Mouse (Mus musculus): Measurements from ENCODE around the gene Ndufab1.
A peak's percentile ranks its signal among the peaks of the same experiment; 100 is the strongest.
"Not testable (repeated sequence)": the region's sequence is repeated elsewhere in the genome, so short reads cannot be mapped to it uniquely, and the experiment has no call there.

Gene Ndufab1

DNA sequence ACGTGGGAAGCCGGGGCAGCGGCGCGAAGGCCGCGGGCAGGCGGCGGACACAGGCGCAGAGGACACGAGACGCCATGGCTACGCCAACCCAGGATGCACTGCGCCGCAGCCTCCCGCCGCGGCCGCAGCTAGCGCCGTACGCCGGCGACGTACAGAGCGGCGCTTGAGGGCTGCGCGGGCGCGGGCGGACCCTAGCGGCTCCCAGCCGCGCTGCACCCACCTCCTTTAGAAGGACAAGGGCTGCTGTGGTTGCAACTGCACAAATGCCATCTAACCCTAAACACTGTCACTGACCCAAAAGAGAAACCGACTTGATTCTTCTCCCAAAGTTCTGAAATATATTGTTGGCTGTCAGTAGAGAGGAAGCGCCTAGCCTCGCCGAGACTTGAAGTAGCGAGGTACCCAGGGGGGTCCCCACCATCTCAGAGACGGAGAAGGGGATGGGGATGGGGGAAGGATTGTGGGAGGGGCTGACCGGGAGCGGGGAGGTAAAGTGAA lies at the start of gene Ndufab1:
Gene Ndufab1, minus strand, starts transcription at position 140 of the 498 bp plus-strand sequence.
- peak; percentile 74 to 83 for DNase-seq (ENCODE audit: low spot score in 2 of 2)

DNA sequence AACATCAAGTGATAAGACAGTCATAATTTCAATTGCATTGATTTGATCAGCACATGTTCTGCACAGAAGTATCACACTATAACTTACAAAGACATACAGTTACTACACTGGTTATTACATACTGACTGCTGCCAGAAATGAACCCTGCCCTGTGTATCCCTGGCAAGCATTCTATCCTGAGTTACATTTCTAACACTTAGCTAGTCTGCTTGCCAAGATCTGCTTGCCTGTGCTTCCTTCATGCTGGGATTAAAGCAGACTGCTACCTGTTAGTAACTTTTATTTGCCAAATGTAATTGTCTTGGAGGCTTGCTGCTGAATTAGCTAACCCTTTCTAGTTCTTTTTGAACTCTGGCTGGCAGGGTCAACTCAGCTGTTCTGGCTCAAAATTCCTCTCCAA lies 39.3 kb upstream of the Ndufab1 start:
- DNase-seq (ENCODE audit: low spot score in 2 of 2) = no peak

GRCm38 (mm10) chr7:122138190-122138589 lies 36.5 kb upstream of the Ndufab1 start:
- no peak for DNase-seq (ENCODE audit: low spot score in 2 of 2)

- DNase-seq (ENCODE audit: low spot score in 2 of 2) = no peak
These were observed 35.4 kb upstream of the Ndufab1 start for GRCm38 (mm10) chr7:122137071-122137470.

GRCm38 (mm10) chr7:122135070-122135469 lies 33.4 kb upstream of the Ndufab1 start:
- DNase-seq (ENCODE audit: low spot score in 2 of 2) = no peak

DNA sequence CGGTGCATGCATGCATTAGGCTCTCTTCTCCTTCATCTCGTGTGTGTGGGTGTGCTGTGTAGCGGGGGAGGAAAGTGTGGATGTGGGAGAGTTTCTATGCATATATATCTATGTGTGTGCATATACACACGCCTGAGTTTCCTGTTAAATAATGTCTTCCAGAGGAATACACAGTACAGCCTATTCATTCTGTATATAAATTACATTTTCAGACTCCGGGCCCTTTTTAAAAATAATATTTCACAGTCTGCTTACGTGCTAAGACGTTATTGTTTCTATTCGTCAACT lies 31.6 kb upstream of the Ndufab1 start:
- no peak for DNase-seq (ENCODE audit: low spot score in 2 of 2)

GRCm38 (mm10) chr7:122132497-122133337 lies 31.0 kb upstream of the Ndufab1 start, which contains the start of the genes Palb2 and Dctn5:
TSS of gene Palb2 (minus strand) at chr7:122132985.
TSS of gene Dctn5 (plus strand) at chr7:122133041.
- DNase-seq (ENCODE audit: low spot score in 2 of 2) = peak; percentile 98

GRCm38 (mm10) chr7:122131834-122132233 lies 30.1 kb upstream of the Ndufab1 start:
- no peak for DNase-seq (ENCODE audit: low spot score in 2 of 2)

GRCm38 (mm10) chr7:122126946-122127345 lies 25.3 kb upstream of the Ndufab1 start:
- DNase-seq (ENCODE audit: low spot score in 2 of 2) = no peak

DNA sequence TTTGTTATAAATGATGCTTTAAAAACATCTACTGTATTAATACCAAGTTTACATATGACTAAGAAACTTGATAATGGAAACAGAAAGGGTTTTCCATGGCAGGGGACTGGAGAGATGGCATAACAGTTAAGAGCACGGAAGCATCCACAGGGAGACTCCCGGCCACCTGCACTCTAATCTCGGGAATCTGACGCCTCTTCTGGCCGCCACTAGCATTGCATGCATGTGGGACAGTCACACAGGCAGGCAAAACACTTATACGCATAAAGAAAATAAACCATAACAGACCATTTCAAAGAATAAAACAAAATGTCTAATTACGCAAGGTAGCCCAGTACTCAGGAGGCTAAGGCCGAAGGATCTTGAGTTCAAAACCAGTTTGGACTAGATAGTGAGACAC lies 23.9 kb upstream of the Ndufab1 start:
- no peak for DNase-seq (ENCODE audit: low spot score in 2 of 2)

DNA sequence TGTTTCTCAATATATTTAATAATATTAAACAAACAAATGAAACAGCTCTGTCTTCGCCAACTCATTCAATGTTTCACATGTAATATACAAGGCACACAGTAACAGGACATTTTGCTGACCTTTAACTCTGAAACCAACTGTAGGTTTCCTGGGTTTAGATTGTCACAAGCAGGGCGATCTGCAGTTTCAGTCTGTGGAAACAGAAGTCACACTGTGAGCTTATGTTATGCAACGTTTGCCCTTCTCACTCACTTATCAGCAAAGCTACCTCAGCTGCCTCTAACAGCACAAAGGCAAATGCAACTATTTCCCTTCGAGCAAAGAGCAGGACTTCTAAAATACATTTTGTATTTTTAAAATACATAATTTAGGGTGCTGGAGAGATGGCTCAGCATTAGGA lies 21.8 kb upstream of the Ndufab1 start:
- no peak for DNase-seq (ENCODE audit: low spot score in 2 of 2)

DNA sequence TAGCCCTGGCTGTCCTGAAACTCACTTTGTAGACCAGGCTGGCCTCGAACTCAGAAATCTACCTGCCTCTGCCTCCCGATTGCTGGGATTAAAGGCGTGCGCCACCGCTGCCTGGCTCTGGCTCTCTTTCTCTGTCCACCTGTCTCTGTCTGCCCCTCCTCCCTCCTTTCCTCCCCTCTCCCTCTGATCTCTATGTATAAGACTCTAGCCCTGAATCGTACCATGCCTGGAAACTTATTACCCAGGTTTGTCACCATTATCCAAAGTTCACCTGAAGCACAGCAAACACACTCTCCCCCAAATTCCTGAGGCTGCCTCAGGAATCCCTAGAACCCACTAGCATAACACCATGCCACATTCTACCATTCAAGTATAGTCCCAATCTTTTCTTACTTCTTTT lies 6.5 kb upstream of the Ndufab1 start:
- no peak for DNase-seq (ENCODE audit: low spot score in 2 of 2)

DNA sequence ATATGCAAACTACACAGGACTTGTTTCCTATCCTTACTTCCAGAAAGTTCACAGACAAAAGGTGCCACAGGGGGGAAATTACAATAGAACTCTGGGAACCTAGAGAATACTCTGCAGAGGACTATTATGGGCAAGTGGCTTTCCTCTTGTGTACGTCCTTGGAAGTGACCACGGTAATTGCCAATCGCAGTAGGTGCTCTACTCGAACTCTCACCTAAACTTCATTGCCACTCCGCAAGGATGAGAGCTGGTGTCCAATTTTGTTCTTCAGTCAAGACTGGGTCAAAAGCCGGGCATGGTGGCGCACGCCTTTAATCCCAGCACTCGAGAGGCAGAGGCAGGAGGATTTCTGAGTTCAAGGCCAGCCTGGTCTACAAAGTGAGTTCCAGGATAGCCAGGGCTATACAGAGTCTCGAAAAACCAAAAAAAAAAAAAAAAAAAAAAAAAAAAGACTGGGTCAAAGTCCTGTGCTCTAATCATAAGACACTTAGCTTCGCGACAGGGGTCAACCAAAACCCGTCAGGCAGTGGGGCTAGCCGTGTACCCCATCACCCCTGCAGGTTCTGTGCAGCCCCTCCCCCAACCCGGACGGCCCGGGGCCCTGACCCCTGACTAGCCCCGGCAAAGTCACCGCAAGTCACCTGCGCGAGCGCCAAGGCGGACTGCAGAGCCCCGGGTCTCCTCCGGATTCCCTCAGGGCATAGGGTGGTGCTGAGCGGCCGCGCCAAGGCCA lies 506 bp downstream of the Ndufab1 start:
- not testable (repeated sequence) for DNase-seq (ENCODE audit: low spot score in 2 of 2)

DNA sequence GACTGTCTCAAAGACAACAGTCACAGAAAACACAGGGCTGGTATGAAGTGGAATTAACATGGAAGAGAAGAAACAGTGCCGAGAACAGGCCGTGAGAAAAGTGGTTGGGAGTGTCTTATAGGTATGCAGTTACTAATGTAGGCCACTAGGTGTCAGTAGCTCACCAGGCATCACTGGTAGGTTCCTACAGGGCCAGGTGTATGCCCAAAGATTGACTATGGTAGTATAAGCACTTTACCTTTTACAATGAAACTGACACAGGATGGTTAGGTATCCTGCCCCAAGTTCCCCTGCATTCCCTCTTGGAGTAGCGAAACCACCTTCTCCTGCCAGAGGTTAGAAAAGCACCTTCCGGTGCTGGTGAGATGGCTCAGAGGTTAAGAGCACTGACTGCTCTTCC lies 2.5 kb downstream of the Ndufab1 start:
- peak; percentile 9 to 40 for DNase-seq (ENCODE audit: low spot score in 2 of 2)

- no peak for DNase-seq (ENCODE audit: low spot score in 2 of 2)
These were observed 3.7 kb downstream of the Ndufab1 start for GRCm38 (mm10) chr7:122098009-122098408.

- DNase-seq (ENCODE audit: low spot score in 2 of 2) = peak in 1 of 2 experiments; percentile 2
These were observed 6.9 kb downstream of the Ndufab1 start for GRCm38 (mm10) chr7:122094564-122095330.

GRCm38 (mm10) chr7:122087195-122087982 lies 14.3 kb downstream of the Ndufab1 start:
- no peak for DNase-seq (ENCODE audit: low spot score in 2 of 2)

GRCm38 (mm10) chr7:122081071-122081470 lies 20.6 kb downstream of the Ndufab1 start:
- no peak for DNase-seq (ENCODE audit: low spot score in 2 of 2)

- no peak for DNase-seq (ENCODE audit: low spot score in 2 of 2)
These were observed 21.7 kb downstream of the Ndufab1 start for GRCm38 (mm10) chr7:122079798-122080554.

DNA sequence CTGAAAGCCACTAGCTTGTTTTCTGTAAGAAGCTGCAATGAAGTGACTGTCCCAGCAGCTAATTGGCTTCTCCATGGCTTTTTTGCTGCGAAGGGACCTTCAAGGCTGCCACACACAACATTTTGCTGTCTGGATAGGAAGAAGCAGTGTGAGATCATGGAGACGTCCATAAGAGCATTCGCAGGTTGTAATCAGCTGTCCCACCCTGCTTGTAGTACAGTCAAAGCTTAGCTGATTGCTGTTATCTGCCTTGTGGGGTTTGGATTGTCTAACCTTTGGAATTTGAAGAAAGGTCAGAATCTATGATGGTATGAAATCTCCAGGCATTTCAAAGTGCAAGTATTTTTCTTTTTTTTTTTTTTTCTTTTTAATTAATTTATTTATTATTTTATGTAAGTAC lies 27.3 kb downstream of the Ndufab1 start:
- no peak for DNase-seq (ENCODE audit: low spot score in 2 of 2)
